Mouse (Mus musculus) MEL (cell line): ENCODE measurements around the gene Ak7. TPM values are rescaled to one million over a fixed set of nuclear protein-coding genes. Genes with fewer than 3 reads are reported as not detected.

ENCODE experiments used
- DNase-seq: peaks from one replicate; pipeline ENCODE4 v3.0.0; 2011; ENCODE audit warnings: low read depth, low spot score
- H3K27ac ChIP-seq: 2 replicates; pipeline ENCODE4 v1.5.1; 2012; ENCODE audit warnings: low read depth, mild to moderate bottlenecking, control low read depth, low read length, moderate library complexity; ENCODE audit not compliant: control insufficient read depth
- H3K27me3 ChIP-seq, 2 experiments: fragments of 150-350 bp in 1 of 2; sonication (generic) in 1 of 2; 2 replicates each; pipeline ENCODE4 v1.6.1; 2012; ENCODE audit warnings: low read length in 2 of 2, mild to moderate bottlenecking in 2 of 2, improper control_type of control experiment in 1 of 2, moderate library complexity in 1 of 2; ENCODE audit not compliant: insufficient read depth in 2 of 2, control insufficient read depth in 1 of 2
- H3K36me3 ChIP-seq, 2 experiments: 2 replicates each; pipeline ENCODE4 v1.6.1; 2012 to 2014; ENCODE audit warnings: low read length in 2 of 2, improper control_type of control experiment in 1 of 2, inconsistent platforms in 1 of 2, mild to moderate bottlenecking in 1 of 2; ENCODE audit not compliant: insufficient read depth in 2 of 2, control insufficient read depth in 1 of 2
- H3K4me1 ChIP-seq, 2 experiments: fragments of 150-350 bp in 1 of 2; sonication (generic) in 1 of 2; 2 replicates each; pipeline ENCODE4 v1.6.1; 2012; ENCODE audit warnings: low read length in 2 of 2, improper control_type of control experiment in 1 of 2, mild to moderate bottlenecking in 1 of 2; ENCODE audit not compliant: insufficient read depth in 2 of 2, control insufficient read depth in 1 of 2
- H3K4me3 ChIP-seq, 2 experiments: fragments of 150-350 bp in 1 of 2; sonication (generic) in 1 of 2; 2 replicates each; pipeline ENCODE4 v1.5.1; 2012; ENCODE audit warnings: low read depth in 2 of 2, low read length in 2 of 2, mild to moderate bottlenecking in 2 of 2, moderate library complexity in 2 of 2, control low read depth in 1 of 2, improper control_type of control experiment in 1 of 2; ENCODE audit not compliant: control insufficient read depth in 1 of 2, insufficient read depth in 1 of 2
- H3K79me2 ChIP-seq: 2 replicates; pipeline ENCODE4 v1.6.1; 2012; ENCODE audit warnings: mild to moderate bottlenecking, low read length, moderate library complexity; ENCODE audit not compliant: control insufficient read depth, poor library complexity, insufficient read depth
- H3K9ac ChIP-seq: 2 replicates; pipeline ENCODE4 v1.6.1; 2012; ENCODE audit warnings: low read depth, mild to moderate bottlenecking, control low read depth, low read length, moderate library complexity; ENCODE audit not compliant: control insufficient read depth, poor library complexity, severe bottlenecking
- H3K9me3 ChIP-seq: fragments of 150-350 bp; sonication (generic); replicated peaks from 2 replicates; pipeline ENCODE4 v1.6.1; 2012; ENCODE audit warnings: mild to moderate bottlenecking, low read length, improper control_type of control experiment, moderate library complexity; ENCODE audit not compliant: insufficient read depth
- BHLHE40 ChIP-seq: IDR thresholded peaks from 2 replicates; pipeline ENCODE4 v1.6.1; 2012; ENCODE audit warnings: low read depth, mild to moderate bottlenecking, inconsistent platforms, low read length, improper control_type of control experiment, borderline replicate concordance
- CHD2 ChIP-seq: IDR thresholded peaks from 2 replicates; pipeline ENCODE4 v1.6.1; 2011; ENCODE audit warnings: low read length, improper control_type of control experiment
- ELF1 ChIP-seq: IDR thresholded peaks from 2 replicates; pipeline ENCODE4 v1.6.1; 2014; ENCODE audit warnings: low read depth, mild to moderate bottlenecking, inconsistent platforms, low read length, improper control_type of control experiment, moderate library complexity
- EP300 ChIP-seq, 2 experiments: IDR thresholded peaks; 2 replicates each; pipeline ENCODE4 v1.6.1; 2011; ENCODE audit warnings: improper control_type of control experiment in 2 of 2, low read length in 2 of 2, low read depth in 1 of 2, mild to moderate bottlenecking in 1 of 2
- ETS1 ChIP-seq: IDR thresholded peaks from 2 replicates; pipeline ENCODE4 v1.6.1; 2012; ENCODE audit warnings: low read depth, mild to moderate bottlenecking, inconsistent platforms, low read length, improper control_type of control experiment, moderate library complexity
- GABPA ChIP-seq: IDR thresholded peaks from 2 replicates; pipeline ENCODE4 v1.6.1; 2012; ENCODE audit warnings: low read depth, mild to moderate bottlenecking, inconsistent platforms, low read length, improper control_type of control experiment, moderate library complexity
- GATA1 ChIP-seq: IDR thresholded peaks from 2 replicates; pipeline ENCODE4 v1.6.1; 2011; ENCODE audit warnings: low read depth, low read length, improper control_type of control experiment
- HCFC1 ChIP-seq: IDR thresholded peaks from 2 replicates; pipeline ENCODE4 v1.6.1; 2012; ENCODE audit warnings: low read depth, mild to moderate bottlenecking, inconsistent platforms, low read length, improper control_type of control experiment, moderate library complexity
- JUND ChIP-seq: IDR thresholded peaks from 2 replicates; pipeline ENCODE4 v1.6.1; 2011; ENCODE audit warnings: low read depth, mild to moderate bottlenecking, improper control_type of control experiment, low read length
- KAT2A ChIP-seq: conservative IDR thresholded peaks from 2 replicates; pipeline ENCODE4 v1.6.1; 2012; ENCODE audit warnings: low read depth, low read length, improper control_type of control experiment, inconsistent platforms
- MAFK ChIP-seq: IDR thresholded peaks from 2 replicates; pipeline ENCODE4 v1.6.1; 2011; ENCODE audit warnings: low read depth, mild to moderate bottlenecking, low read length, improper control_type of control experiment, borderline replicate concordance
- MXI1 ChIP-seq: IDR thresholded peaks from 2 replicates; pipeline ENCODE4 v1.6.1; 2011; ENCODE audit warnings: mild to moderate bottlenecking, low read depth, low read length, improper control_type of control experiment
- MYC ChIP-seq: IDR thresholded peaks from 2 replicates; pipeline ENCODE4 v1.6.1; 2011; ENCODE audit warnings: low read depth, mild to moderate bottlenecking, low read length, improper control_type of control experiment, moderate library complexity
- NELFE ChIP-seq: IDR thresholded peaks from 2 replicates; pipeline ENCODE4 v1.6.1; 2011; ENCODE audit warnings: low read depth, low read length, improper control_type of control experiment
- NRF1 ChIP-seq: IDR thresholded peaks from 2 replicates; pipeline ENCODE4 v1.6.1; 2014; ENCODE audit warnings: low read depth, mild to moderate bottlenecking, inconsistent platforms, low read length, improper control_type of control experiment, moderate library complexity; ENCODE audit not compliant: poor library complexity, insufficient read depth, severe bottlenecking
- POLR2AphosphoS2 ChIP-seq: IDR thresholded peaks from 2 replicates; pipeline ENCODE4 v1.6.1; 2011; ENCODE audit warnings: low read length, improper control_type of control experiment
- POLR2AphosphoS5 ChIP-seq: IDR thresholded peaks from 2 replicates; pipeline ENCODE4 v1.6.1; 2012; ENCODE audit warnings: low read depth, borderline replicate concordance, mild to moderate bottlenecking, inconsistent platforms, low read length, moderate library complexity, mixed read lengths
- RAD21 ChIP-seq: IDR thresholded peaks from 2 replicates; pipeline ENCODE4 v1.6.1; 2011; ENCODE audit warnings: mild to moderate bottlenecking, low read depth, low read length, improper control_type of control experiment
- RCOR1 ChIP-seq: IDR thresholded peaks from 2 replicates; pipeline ENCODE4 v1.6.1; 2012; ENCODE audit warnings: low read depth, mild to moderate bottlenecking, inconsistent platforms, low read length, improper control_type of control experiment
- SIN3A ChIP-seq: IDR thresholded peaks from 2 replicates; pipeline ENCODE4 v1.6.1; 2012; ENCODE audit warnings: low read length, improper control_type of control experiment, inconsistent platforms
- TAL1 ChIP-seq: IDR thresholded peaks from 2 replicates; pipeline ENCODE4 v1.6.1; 2012; ENCODE audit warnings: mild to moderate bottlenecking, inconsistent platforms, low read length, moderate library complexity, mixed read lengths
- TBP ChIP-seq: IDR thresholded peaks from 2 replicates; pipeline ENCODE4 v1.8.0; 2011; ENCODE audit warnings: low read depth, low read length, improper control_type of control experiment
- UBTF ChIP-seq: IDR thresholded peaks from 2 replicates; pipeline ENCODE4 v1.6.1; 2012; ENCODE audit warnings: low read depth, mild to moderate bottlenecking, inconsistent platforms, low read length, improper control_type of control experiment, moderate library complexity, borderline replicate concordance; ENCODE audit not compliant: insufficient read depth
- USF1 ChIP-seq: IDR thresholded peaks from 2 replicates; pipeline ENCODE4 v1.6.1; 2014; ENCODE audit warnings: low read depth, mild to moderate bottlenecking, inconsistent platforms, low read length, improper control_type of control experiment, moderate library complexity
- ZKSCAN1 ChIP-seq: IDR thresholded peaks from 2 replicates; pipeline ENCODE4 v1.6.1; 2012; ENCODE audit warnings: low read depth, mild to moderate bottlenecking, inconsistent platforms, low read length, improper control_type of control experiment, moderate library complexity
- ZMIZ1 ChIP-seq: IDR thresholded peaks from 2 replicates; pipeline ENCODE4 v1.6.1; 2012; ENCODE audit warnings: low read depth, mild to moderate bottlenecking, inconsistent platforms, low read length, improper control_type of control experiment, moderate library complexity
- polyA plus RNA-seq, 2 experiments: library from polyadenylated mRNA; stranded (reverse) in 1 of 2; unstranded in 1 of 2; fragments of >175 nt in 1 of 2; fragments of >200 nt in 1 of 2; gene quantifications; 2 replicates each; pipeline versions ENCODE4 v1.2.1 to v1.2.4; 2012; ENCODE audit warnings: low replicate concordance in 2 of 2, low read depth in 1 of 2; ENCODE audit not compliant: insufficient read length in 2 of 2, insufficient read depth in 1 of 2, missing spikeins in 1 of 2
- total RNA-seq: library from RNA; depleted of rRNA; stranded (reverse); fragments of 300-350 nt; gene quantifications from 2 replicates; pipeline ENCODE4 v1.2.3, GENCODE M21; 2012

Ak7 gene
- total and polyA plus RNA-seq, 3 experiments = 0.31 to 0.36 TPM; not detected in 1

DNA sequence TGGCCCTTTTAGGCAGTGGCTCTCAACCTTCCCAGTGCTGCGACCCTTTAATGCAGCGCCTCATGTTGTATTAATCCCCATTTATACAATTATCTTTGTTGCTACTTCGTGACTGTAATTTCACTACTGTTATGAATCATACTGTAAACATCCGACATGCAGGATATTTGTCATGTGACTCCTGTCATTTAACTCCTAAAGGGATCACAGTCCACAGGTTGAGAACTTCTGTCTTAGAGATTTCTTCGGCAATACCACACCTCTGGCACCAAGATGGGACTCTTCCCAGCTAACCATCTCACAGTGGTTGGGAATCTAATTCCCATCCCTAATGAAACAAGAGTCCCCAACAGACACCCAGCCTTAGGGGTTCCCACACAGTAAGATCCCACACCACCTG lies 42.3 kb downstream of the Ak7 start:
- Histone ChIP-seq H3K79me2 (no peaks in the 10 kb centered on the region), H3K9me3 (peaks cover 4% of the 10 kb centered on the region; the same call in 1 of the 2 replicates), H3K27ac (no peak overlapping the region), H3K9ac (no peak overlapping the region), H3K36me3 (no peaks in the 10 kb centered on the region), H3K4me1 (no peaks in the 10 kb centered on the region), H3K4me3 (no peak overlapping the region), H3K27me3 (no peaks in the 10 kb centered on the region; a peak in 1 of 4 replicates)
- TF ChIP-seq SIN3A (no peak), MAFK (no peak), GATA1 (no peak), TBP (no peak), MXI1 (no peak), ETS1 (no peak)
- no peak for DNase-seq

DNA sequence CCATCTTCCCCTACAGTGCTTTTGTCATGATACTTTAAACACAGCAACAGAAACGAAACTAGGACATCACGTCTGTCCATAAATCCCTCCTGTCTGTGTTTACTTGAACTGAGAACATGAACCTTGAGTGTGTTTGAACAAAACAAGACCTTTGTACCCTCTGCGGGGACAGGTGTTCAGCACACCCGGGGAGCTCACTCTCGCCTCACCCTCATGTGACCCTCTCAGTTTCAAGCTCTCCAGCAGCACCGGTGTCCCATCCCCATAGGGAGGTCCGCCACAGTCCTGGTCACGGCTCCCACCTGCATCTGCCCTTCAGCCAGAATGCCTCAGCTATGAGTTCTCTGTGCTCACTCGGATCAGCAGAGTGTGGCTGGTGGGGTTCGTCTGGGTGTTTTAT lies 48.0 kb downstream of the Ak7 start:
- H3K4me3 ChIP-seq = no peak overlapping the region
- 0 out of 4 replicates have a peak, but pooled peaks cover 0 to 4% of the 10 kb centered on the region in 2 experiments for H3K4me1 ChIP-seq
- no peak overlapping the region for H3K27ac ChIP-seq
- H3K9ac ChIP-seq = no peak overlapping the region
- no peak for DNase-seq
- TF ChIP-seq POLR2AphosphoS2 (no peak), MYC (no peak), BHLHE40 (no peak), USF1 (no peak), ELF1 (no peak), MXI1 (no peak), SIN3A (no peak), POLR2AphosphoS5 (no peak), ZKSCAN1 (no peak), MAFK (no peak)
- no peaks in the 10 kb centered on the region for H3K27me3 ChIP-seq
- no peaks in the 10 kb centered on the region for H3K79me2 ChIP-seq
- H3K9me3 ChIP-seq = no peaks in the 10 kb centered on the region
- H3K36me3 ChIP-seq = no peaks in the 10 kb centered on the region

DNA sequence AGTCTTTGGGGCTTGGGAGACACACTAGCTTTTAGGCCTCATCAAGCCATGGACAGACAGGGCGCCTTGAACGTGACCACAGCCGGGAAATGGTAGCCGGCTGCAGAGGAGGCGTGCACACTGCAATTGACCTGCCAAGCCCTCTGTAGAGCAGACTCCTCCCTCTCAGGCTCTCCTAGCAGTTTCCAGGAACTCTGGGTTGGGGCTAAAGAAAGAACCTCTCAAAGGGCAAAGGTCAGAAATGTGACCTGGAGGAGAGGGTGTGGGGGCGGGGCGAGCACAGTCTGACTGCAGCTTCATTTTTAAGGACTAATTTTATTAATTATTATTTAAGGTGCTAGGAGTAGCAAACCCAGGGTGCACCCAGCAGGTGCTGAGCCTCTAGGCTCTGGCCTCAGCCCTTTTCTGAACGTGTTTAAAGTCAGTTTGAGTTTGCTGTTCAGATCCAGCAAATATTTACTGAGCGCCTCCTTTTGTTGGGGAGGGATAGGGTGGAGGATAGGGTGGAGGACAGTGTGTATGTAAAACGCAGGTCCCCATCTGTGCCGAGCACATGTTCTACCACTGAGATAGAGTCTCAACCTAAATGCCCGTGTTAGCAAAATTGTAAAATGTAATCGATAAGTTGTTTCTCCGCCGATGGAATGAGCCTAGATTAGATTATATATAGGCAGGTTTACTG lies 52.2 kb downstream of the Ak7 start:
- H3K9me3 ChIP-seq = no peaks in the 10 kb centered on the region
- no peaks in the 10 kb centered on the region for H3K79me2 ChIP-seq
- no peak overlapping the region for H3K4me3 ChIP-seq
- H3K36me3 ChIP-seq = peaks cover 0 to 2% of the 10 kb centered on the region in 2 experiments; a peak in 2 of 4 replicates
- H3K27ac ChIP-seq = no peak overlapping the region
- H3K9ac ChIP-seq = no peak overlapping the region
- no peaks in the 10 kb centered on the region for H3K27me3 ChIP-seq
- DNase-seq = no peak
- peaks cover 3 to 15% of the 10 kb centered on the region in 2 experiments; a peak in 3 of 4 replicates for H3K4me1 ChIP-seq
- TF ChIP-seq TAL1 (no peak), ZMIZ1 (no peak), EP300 (IDR thresholded peaks at IDR 0.05; ENCODE audit: low read depth in 1 of 2, low read length in 2 of 2) (no peak), MAFK (no peak), KAT2A (no peak), BHLHE40 (no peak), NELFE (no peak), RCOR1 (no peak), MXI1 (no peak), GABPA (no peak), HCFC1 (no peak), GATA1 (no peak), CHD2 (no peak), NRF1 (no peak), UBTF (no peak), RAD21 (no peak), JUND (no peak)
